Mouse (Mus musculus) mesoderm, embryonic 11.5 days (tissue): Measurements from ENCODE around the gene Tmem132c.

Experiments used
- DNase-seq: peaks from one replicate; pipeline ENCODE4 v3.0.0-alpha.2; 2012; ENCODE audit warnings: low read depth, low spot score

Tmem132c gene

GRCm38 (mm10) chr5:127484813-127485486 is 243.3 kb downstream of the Tmem132c start:
- DNase-seq: peak; percentile 25

GRCm38 (mm10) chr5:127487190-127487589 is 245.6 kb downstream of the Tmem132c start:
- no peak for DNase-seq

GRCm38 (mm10) chr5:127488666-127489065 is 247.1 kb downstream of the Tmem132c start:
- DNase-seq: no peak

- no peak for DNase-seq
These were observed 250.1 kb downstream of the Tmem132c start for GRCm38 (mm10) chr5:127491724-127492123.

GRCm38 (mm10) chr5:127496895-127497294 is 255.3 kb downstream of the Tmem132c start:
- DNase-seq: no peak

- no peak for DNase-seq
These were observed 257.7 kb downstream of the Tmem132c start for GRCm38 (mm10) chr5:127499151-127499827.

- no peak for DNase-seq
These were observed 261.2 kb downstream of the Tmem132c start for GRCm38 (mm10) chr5:127502838-127503237.

GRCm38 (mm10) chr5:127505697-127506096 is 264.1 kb downstream of the Tmem132c start:
- no peak for DNase-seq

- DNase-seq: peak; percentile 35
These were observed 270.0 kb downstream of the Tmem132c start for GRCm38 (mm10) chr5:127511653-127512052.

- no peak for DNase-seq
These were observed 274.4 kb downstream of the Tmem132c start for GRCm38 (mm10) chr5:127515960-127516359.

- DNase-seq: peak; percentile 14
These were observed 281.3 kb downstream of the Tmem132c start for GRCm38 (mm10) chr5:127522744-127523476.

GRCm38 (mm10) chr5:127527344-127527974 is 285.9 kb downstream of the Tmem132c start:
- DNase-seq: no peak

- DNase-seq: no peak
These were observed 295.9 kb downstream of the Tmem132c start for GRCm38 (mm10) chr5:127537508-127537907.

- DNase-seq: no peak
These were observed 305.0 kb downstream of the Tmem132c start for GRCm38 (mm10) chr5:127546585-127546991.

GRCm38 (mm10) chr5:127548136-127548535 is 306.5 kb downstream of the Tmem132c start:
- no peak for DNase-seq

GRCm38 (mm10) chr5:127561086-127561485 is 319.5 kb downstream of the Tmem132c start:
- peak; percentile 33 for DNase-seq

- no peak for DNase-seq
These were observed 325.6 kb downstream of the Tmem132c start for GRCm38 (mm10) chr5:127567165-127567741.

- peak; percentile 17 for DNase-seq
These were observed 335.8 kb downstream of the Tmem132c start for GRCm38 (mm10) chr5:127577419-127577818.

- no peak for DNase-seq
These were observed 342.1 kb downstream of the Tmem132c start for GRCm38 (mm10) chr5:127583658-127584057.

GRCm38 (mm10) chr5:127587854-127588253 is 346.2 kb downstream of the Tmem132c start:
- DNase-seq: no peak

- no peak for DNase-seq
These were observed 350.8 kb downstream of the Tmem132c start for GRCm38 (mm10) chr5:127592406-127592805.

- DNase-seq: no peak
These were observed 351.2 kb downstream of the Tmem132c start for GRCm38 (mm10) chr5:127592854-127593253.
